Mouse (Mus musculus) embryo, embryonic 10 days (tissue): Measurements from ENCODE around the gene Igfbp3.

Experiments
- DNase-seq: peaks from one replicate; pipeline ENCODE4 v3.0.0-alpha.2; 2015; ENCODE audit warnings: low spot score

Igfbp3 gene

DNA sequence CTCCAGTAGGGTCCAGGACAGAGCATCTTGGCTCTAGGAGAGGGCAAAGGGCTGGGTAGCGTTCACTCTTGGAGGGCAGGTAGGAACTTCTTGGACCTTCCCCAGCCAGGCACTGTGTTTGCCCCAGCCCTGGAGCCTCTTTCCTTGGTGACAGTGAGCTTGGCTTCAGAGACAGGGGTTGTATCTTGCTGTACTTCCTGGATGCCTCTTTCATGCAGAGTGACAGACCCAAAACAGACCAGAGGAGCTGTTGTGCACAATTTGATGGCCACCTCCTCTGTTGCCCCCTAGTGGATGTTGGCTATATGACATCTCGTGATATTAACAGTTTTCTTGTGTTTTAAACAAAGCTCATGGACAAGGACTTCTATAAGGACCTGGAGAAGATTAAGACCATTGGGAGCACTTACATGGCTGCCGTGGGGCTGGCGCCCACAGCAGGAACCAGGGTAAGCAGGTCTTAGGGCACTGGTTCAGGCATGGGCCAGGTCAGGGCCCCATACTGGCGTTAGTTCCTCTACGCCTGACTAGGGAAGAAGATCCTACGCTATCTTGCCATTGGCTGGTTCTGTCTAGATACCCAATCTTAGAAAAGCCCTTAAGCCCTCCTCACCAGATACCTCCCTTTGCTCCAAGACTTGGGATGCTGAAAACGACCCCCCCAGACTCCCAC lies 52.1 kb downstream of the Igfbp3 start:
- peak; percentile 74 for DNase-seq

DNA sequence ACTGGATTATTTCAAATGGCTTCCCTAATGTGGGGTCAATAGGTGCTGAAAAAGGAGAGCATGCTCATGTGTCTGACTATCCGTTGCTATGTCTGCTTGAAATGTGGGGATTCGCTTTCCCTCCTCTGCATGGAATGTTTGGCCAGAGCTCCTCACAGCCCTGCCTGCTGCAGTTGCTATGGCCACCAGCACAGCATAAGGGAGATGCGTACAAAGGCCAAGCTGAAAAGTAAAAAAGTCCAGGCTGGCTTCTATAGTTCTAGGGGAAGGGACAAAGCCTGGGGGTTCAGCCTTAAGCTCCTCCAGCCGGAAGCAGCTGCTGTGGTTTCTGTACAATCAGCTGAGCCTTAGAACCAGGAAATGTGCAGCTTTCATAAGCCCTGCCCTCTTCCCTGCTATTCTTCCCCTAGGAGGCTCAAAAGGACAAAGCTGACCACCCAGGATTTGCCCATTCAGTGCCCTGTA lies 53.1 kb downstream of the Igfbp3 start:
- peak; percentile 39 for DNase-seq

DNA sequence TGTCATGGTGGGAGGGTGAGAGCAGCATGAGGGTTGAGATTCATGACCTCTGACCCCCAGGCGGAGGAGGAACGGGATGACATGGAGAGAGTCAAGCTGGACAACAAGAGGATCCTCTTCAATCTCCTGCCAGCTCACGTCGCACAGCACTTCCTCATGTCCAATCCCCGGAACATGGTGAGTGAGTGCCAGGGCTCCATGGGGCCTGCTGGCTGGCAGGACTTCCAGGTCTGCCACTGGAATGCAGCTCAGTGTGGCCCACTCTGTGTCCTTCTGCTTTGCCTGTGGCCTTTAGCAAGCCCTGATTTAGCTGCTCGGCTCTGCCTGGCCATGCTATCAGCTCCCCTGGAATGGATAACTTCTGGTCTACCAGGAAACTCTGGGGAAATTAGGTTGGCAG lies 53.6 kb downstream of the Igfbp3 start:
- DNase-seq: no peak

DNA sequence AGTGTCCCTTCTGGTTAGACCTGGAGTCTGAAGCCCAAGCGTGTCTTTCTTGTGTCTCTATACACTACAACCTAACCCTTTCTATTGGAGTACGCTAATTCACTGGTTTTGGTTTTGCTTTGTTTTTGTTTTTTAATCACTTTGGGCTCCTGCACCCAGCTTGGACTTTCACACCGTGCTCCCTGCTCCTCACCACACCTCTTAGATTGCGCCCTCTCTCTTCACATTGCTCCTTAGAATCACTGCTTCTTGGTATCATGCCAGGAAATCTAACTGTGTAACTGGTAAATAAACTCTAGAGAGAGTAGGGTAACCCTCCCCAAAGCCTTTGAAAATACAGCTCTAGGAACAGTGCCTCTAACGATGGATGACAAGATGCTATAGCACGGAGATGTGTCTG lies 55.5 kb downstream of the Igfbp3 start:
- DNase-seq: no peak

DNA sequence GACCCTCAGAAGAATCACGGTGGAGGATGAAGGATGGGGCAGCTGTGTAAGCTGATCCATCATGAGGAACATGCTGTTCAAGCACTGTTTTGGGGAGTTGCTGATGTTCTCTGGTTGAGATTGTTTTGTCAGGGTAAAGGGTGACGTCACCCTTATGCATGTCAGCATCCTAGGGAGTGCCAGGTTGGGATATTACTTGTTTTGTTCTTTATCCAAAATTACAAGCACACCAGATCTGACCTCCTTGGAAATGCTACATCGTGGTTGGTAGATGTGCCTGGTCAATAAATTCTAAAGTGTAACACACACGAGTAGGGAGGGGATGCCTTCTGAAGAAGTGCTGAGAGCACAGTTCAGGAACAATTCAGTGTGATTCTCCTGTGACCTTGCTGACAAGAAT lies 57.3 kb downstream of the Igfbp3 start:
- no peak for DNase-seq
